Mouse (Mus musculus) midbrain, embryonic 16.5 days (tissue): Measurements from ENCODE around the gene Gpatch8. TPM values are rescaled to one million over a fixed set of nuclear protein-coding genes. Genes with fewer than 3 reads are reported as not detected.
A peak's percentile ranks its signal among the peaks of the same experiment; 100 is the strongest.

Experiments
- ATAC-seq: fragments of 200-750 bp; cut with Nextera tagmentation; 2 replicates; pipeline ENCODE4 v1.8.0; 2017; ENCODE audit warnings: moderate TSS enrichment
- H3K27ac ChIP-seq: fragments of 300-500 bp; sonication (generic); 2 replicates; pipeline ENCODE4 v1.5.1; 2014; ENCODE audit warnings: mild to moderate bottlenecking, low read length, mixed read lengths
- H3K27me3 ChIP-seq: fragments of 300-500 bp; sonication (generic); 2 replicates; pipeline ENCODE4 v1.6.1; 2014; ENCODE audit warnings: low read depth, low read length, mixed read lengths; ENCODE audit not compliant: control insufficient read depth, insufficient read depth
- H3K36me3 ChIP-seq: fragments of 300-500 bp; sonication (generic); 2 replicates; pipeline ENCODE4 v1.6.1; 2014; ENCODE audit warnings: mild to moderate bottlenecking, low read length, moderate library complexity, mixed read lengths; ENCODE audit not compliant: control insufficient read depth, insufficient read depth
- H3K4me1 ChIP-seq: fragments of 300-500 bp; sonication (generic); 2 replicates; pipeline ENCODE4 v1.6.1; 2014; ENCODE audit warnings: mild to moderate bottlenecking, low read length, mixed read lengths; ENCODE audit not compliant: control insufficient read depth, insufficient read depth
- H3K4me2 ChIP-seq: fragments of 300-500 bp; sonication (generic); 2 replicates; pipeline ENCODE4 v1.6.1; 2014; ENCODE audit warnings: mild to moderate bottlenecking, low read length, mixed read lengths
- H3K4me3 ChIP-seq: fragments of 300-500 bp; sonication (generic); 2 replicates; pipeline ENCODE4 v1.5.1; 2014; ENCODE audit warnings: low read depth, mild to moderate bottlenecking, low read length, moderate library complexity, mixed read lengths
- H3K9ac ChIP-seq: fragments of 300-500 bp; sonication (generic); 2 replicates; pipeline ENCODE4 v1.6.1; 2014; ENCODE audit warnings: low read depth, low read length, mixed read lengths
- H3K9me3 ChIP-seq: fragments of 300-500 bp; sonication (generic); replicated peaks from 2 replicates; pipeline ENCODE4 v1.6.1; 2014; ENCODE audit warnings: mild to moderate bottlenecking, low read length, mixed read lengths; ENCODE audit not compliant: control insufficient read depth, poor library complexity, severe bottlenecking
- WGBS: fragments of 180-500 bp; shearing (Covaris S2); extraction: QIAGEN DNeasy Blood & Tissue Kit; methylation state at CpG from one replicate; pipeline ENCODE4 v1.1.7; 2014; 5-methylcytosine and 5-hydroxymethylcytosine counted together
- polyA plus RNA-seq: library from polyadenylated mRNA; unstranded; fragments of >200 nt; fragmentation: Nextera tagmentation; extraction: Ambion mirVana; gene quantifications from 2 replicates; pipeline ENCODE4 v1.2.1, GENCODE M21; 2015

Gpatch8 gene
- polyA plus RNA-seq, 1 experiment from 2014 or later, result 64.1 TPM

- 91% methylated on average over 3 of the region's 3 CpGs for WGBS
These were observed 77.5 kb downstream of the Gpatch8 start for GRCm38 (mm10) chr11:102478671-102479070.

GRCm38 (mm10) chr11:102475027-102475426 lies 81.2 kb downstream of the Gpatch8 start:
- Histone ChIP-seq H3K4me3 (no peak overlapping the region), H3K9me3 (no peaks in the 10 kb centered on the region), H3K27ac (no peak overlapping the region), H3K4me2 (no peak overlapping the region), H3K27me3 (no peaks in the 10 kb centered on the region), H3K9ac (no peak overlapping the region), H3K4me1 (no peaks in the 10 kb centered on the region), H3K36me3 (peaks cover 19% of the 10 kb centered on the region)
- 98% methylated on average over 3 of the region's 3 CpGs for whole genome bisulfite sequencing
- ATAC-seq, result no peak

More at GRCm38 (mm10) chr11:102478671-102479070, 77.5 kb downstream of the Gpatch8 start:
- no peaks in the 10 kb centered on the region for H3K9me3 ChIP-seq
- no peaks in the 10 kb centered on the region for H3K27me3 ChIP-seq
- no peak overlapping the region for H3K4me3 ChIP-seq
- no peak overlapping the region for H3K27ac ChIP-seq
- H3K9ac ChIP-seq, result no peak overlapping the region
- H3K4me2 ChIP-seq, result no peak overlapping the region
- no peaks in the 10 kb centered on the region for H3K4me1 ChIP-seq
- no peak for ATAC-seq
- peaks cover 27% of the 10 kb centered on the region for H3K36me3 ChIP-seq

- H3K27me3 ChIP-seq, result no peaks in the 10 kb centered on the region; the same call in 1 of the 2 replicates
- H3K9me3 ChIP-seq, result no peaks in the 10 kb centered on the region
- H3K9ac ChIP-seq, result no peak within 1 kb of the TSS
- H3K27ac ChIP-seq, result no peak within 1 kb of the TSS
- peaks cover 13% of the 10 kb centered on the region for H3K4me1 ChIP-seq
- no peak within 1 kb of the TSS for H3K4me2 ChIP-seq
- ATAC-seq, result no peak
- no peak within 1 kb of the TSS for H3K4me3 ChIP-seq
- WGBS, result 65% methylated on average over 11 of the region's 11 CpGs
- no peaks in the 10 kb centered on the region for H3K36me3 ChIP-seq
These were observed 86.4 kb downstream of the Gpatch8 start, which contains the start of gene Itga2b for GRCm38 (mm10) chr11:102469648-102470357. Gene Itga2b, minus strand, starts transcription at chr11:102470122.

GRCm38 (mm10) chr11:102467041-102467631 lies 89.1 kb downstream of the Gpatch8 start:
- Histone ChIP-seq H3K27ac (peak overlapping the region; percentile 47), H3K27me3 (no peaks in the 10 kb centered on the region; the same call in 1 of the 2 replicates), H3K9me3 (no peaks in the 10 kb centered on the region), H3K36me3 (no peaks in the 10 kb centered on the region), H3K4me2 (peak overlapping the region; percentile 94), H3K4me1 (peaks cover 13% of the 10 kb centered on the region), H3K4me3 (peak overlapping the region; percentile 49), H3K9ac (peak overlapping the region; percentile 72)
- WGBS, result under 1% methylated on average over 37 of the region's 37 CpGs
- ATAC-seq, result peak; percentile 87

- Histone ChIP-seq H3K9ac (no peak overlapping the region; the same call in 1 of the 2 replicates), H3K9me3 (no peaks in the 10 kb centered on the region), H3K4me3 (no peak overlapping the region), H3K27ac (peak overlapping the region; percentile 47; the same call in 1 of the 2 replicates), H3K4me2 (peak overlapping the region; percentile 29), H3K27me3 (no peaks in the 10 kb centered on the region; the same call in 1 of the 2 replicates), H3K36me3 (no peaks in the 10 kb centered on the region), H3K4me1 (peaks cover 13% of the 10 kb centered on the region)
- no peak for ATAC-seq
- WGBS, result 8% methylated on average over 26 of the region's 26 CpGs
These were observed 90.3 kb downstream of the Gpatch8 start for GRCm38 (mm10) chr11:102465713-102466436.

GRCm38 (mm10) chr11:102464901-102465300 lies 91.3 kb downstream of the Gpatch8 start:
- Histone ChIP-seq H3K4me1 (peaks cover 13% of the 10 kb centered on the region), H3K4me3 (no peak overlapping the region), H3K4me2 (no peak overlapping the region), H3K27me3 (no peaks in the 10 kb centered on the region; the same call in 1 of the 2 replicates), H3K36me3 (no peaks in the 10 kb centered on the region), H3K27ac (no peak overlapping the region), H3K9me3 (no peaks in the 10 kb centered on the region), H3K9ac (no peak overlapping the region)
- ATAC-seq, result no peak
- WGBS, result 92% methylated on average over 6 of the region's 6 CpGs

- no peak for ATAC-seq
- no peak overlapping the region for H3K4me3 ChIP-seq
- H3K36me3 ChIP-seq, result no peaks in the 10 kb centered on the region
- no peak overlapping the region for H3K27ac ChIP-seq
- H3K9me3 ChIP-seq, result no peaks in the 10 kb centered on the region
- H3K4me1 ChIP-seq, result peaks cover 7% of the 10 kb centered on the region
- no peak overlapping the region for H3K9ac ChIP-seq
- no peaks in the 10 kb centered on the region; the same call in 1 of the 2 replicates for H3K27me3 ChIP-seq
- H3K4me2 ChIP-seq, result no peak overlapping the region
- WGBS, result 83% methylated on average over 3 of the region's 3 CpGs
These were observed 94.4 kb downstream of the Gpatch8 start for GRCm38 (mm10) chr11:102461764-102462163.

- Histone ChIP-seq H3K9ac (no peak overlapping the region), H3K4me3 (no peak overlapping the region), H3K9me3 (no peaks in the 10 kb centered on the region), H3K4me2 (no peak overlapping the region), H3K36me3 (no peaks in the 10 kb centered on the region), H3K27ac (no peak overlapping the region), H3K4me1 (peaks cover 3% of the 10 kb centered on the region; the same call in 1 of the 2 replicates), H3K27me3 (no peaks in the 10 kb centered on the region; the same call in 1 of the 2 replicates)
- no peak for ATAC-seq
- 62% methylated on average over 16 of the region's 16 CpGs for WGBS
These were observed 95.7 kb downstream of the Gpatch8 start for GRCm38 (mm10) chr11:102460541-102460940.
